18 mouse cellular contexts compared by ENCODE assay signal in genomic region chr2:92733403-92733802, GRCm38 (mm10).
"Had no signal": no experiment of that assay in that cellular context is flagged by ENCODE, and none has a peak within 500 bp of the region (broad histone marks: within the 10 kb centered on the region; RNA-seq: fewer than 3 reads in every experiment).

No protein-coding gene starts in this region.

- H3K4me2 ChIP-seq: lung, embryonic 14.5 days; midbrain, embryonic 12.5 days; neural tube, embryonic 13.5 days; neural tube, embryonic 15.5 days had no signal

- H3K4me3 ChIP-seq: midbrain, embryonic 10.5 days; midbrain, embryonic 12.5 days; myocyte; neural tube, embryonic 13.5 days; neural tube, embryonic 15.5 days had no signal

- H3K36me3 ChIP-seq: midbrain, embryonic 10.5 days; midbrain, embryonic 12.5 days; neural tube, embryonic 13.5 days; neural tube, embryonic 15.5 days had no signal

- H3K9ac ChIP-seq: lung, embryonic 14.5 days; midbrain, embryonic 12.5 days; neural tube, embryonic 13.5 days; neural tube, embryonic 15.5 days had no signal

- H3K27ac ChIP-seq: midbrain, embryonic 10.5 days; midbrain, embryonic 12.5 days; neural tube, embryonic 13.5 days; neural tube, embryonic 15.5 days had no signal

- DNase-seq: lung, adult 18-20 months; lung, embryonic 14.5 days; lung, postnatal 10 days; lung, postnatal 4 days; midbrain, embryonic 14.5 days; retina, postnatal 1 day; right cerebral cortex, postnatal 25 days; right cerebral cortex, postnatal 4 days; spleen, adult 18-20 months; thymus, adult 2 months; thymus, postnatal 14 days; thymus, postnatal 36 days had no signal

- H3K9me3 ChIP-seq: midbrain, embryonic 10.5 days; midbrain, embryonic 12.5 days; neural tube, embryonic 13.5 days; neural tube, embryonic 15.5 days had no signal

- H3K27me3 ChIP-seq: midbrain, embryonic 12.5 days; neural tube, embryonic 13.5 days; neural tube, embryonic 15.5 days had no signal

- ATAC-seq: midbrain, embryonic 16.5 days had no signal
